Mouse (Mus musculus) CH12.LX (cell line): ENCODE measurements around the gene Atl1.

Experiments
- CHD1 ChIP-seq: IDR thresholded peaks from 2 replicates; pipeline ENCODE4 v1.6.1; 2012; ENCODE audit warnings: low read depth, low read length, improper control_type of control experiment, inconsistent platforms
- CHD2 ChIP-seq: IDR thresholded peaks from 2 replicates; pipeline ENCODE4 v1.6.1; 2011; ENCODE audit warnings: low read length, improper control_type of control experiment
- CTCF ChIP-seq, 2 experiments: IDR thresholded peaks in 1 of 2; conservative IDR thresholded peaks in 1 of 2; 2 replicates each; pipeline ENCODE4 v1.5.1; 2011 to 2012; ENCODE audit warnings: low read depth in 2 of 2, low read length in 2 of 2, improper control_type of control experiment in 1 of 2, inconsistent platforms in 1 of 2, mild to moderate bottlenecking in 1 of 2, moderate library complexity in 1 of 2
- E2F4 ChIP-seq: IDR thresholded peaks from 2 replicates; pipeline ENCODE4 v1.6.1; 2011; ENCODE audit warnings: low read depth, low read length, improper control_type of control experiment; ENCODE audit not compliant: insufficient replicate concordance
- EP300 ChIP-seq: IDR thresholded peaks from 2 replicates; pipeline ENCODE4 v1.6.1; 2011; ENCODE audit warnings: low read length, improper control_type of control experiment
- MAFK ChIP-seq: IDR thresholded peaks from 2 replicates; pipeline ENCODE4 v1.6.1; 2011; ENCODE audit warnings: low read length, improper control_type of control experiment; ENCODE audit not compliant: insufficient replicate concordance
- MYC ChIP-seq: IDR thresholded peaks from 2 replicates; pipeline ENCODE4 v1.6.1; 2011; ENCODE audit warnings: low read depth, mild to moderate bottlenecking, improper control_type of control experiment, low read length
- PAX5 ChIP-seq: IDR thresholded peaks from 2 replicates; pipeline ENCODE4 v1.6.1; 2012; ENCODE audit warnings: low read length, inconsistent platforms, mixed read lengths
- ZNF384 ChIP-seq: IDR thresholded peaks from 2 replicates; pipeline ENCODE4 v1.6.1; 2012; ENCODE audit warnings: low read depth, low read length, improper control_type of control experiment, inconsistent platforms

GRCm38 (mm10) chr12:69957378-69957777, 65.0 kb downstream of the Atl1 start:
- TF ChIP-seq ZNF384 (no peak), E2F4 (no peak), MAFK (no peak), PAX5 (no peak), MYC (no peak), CHD2 (no peak), CHD1 (no peak), EP300 (no peak), CTCF (conservative IDR thresholded peaks at IDR 0.05 in 1 of 2, IDR thresholded peaks at IDR 0.05 in 1 of 2; ENCODE audit: low read depth in 2 of 2, low read length in 2 of 2) (no peak)
